Mouse (Mus musculus): ENCODE results near the gene Klhl5.
"Not testable (repeated sequence)": the region's sequence is repeated elsewhere in the genome, so short reads cannot be mapped to it uniquely, and the experiment has no call there.

Klhl5 gene

GRCm38 (mm10) chr5:65097457-65097856 is 9.9 kb upstream of the Klhl5 start:
- DNase-seq = no peak

- no peak for DNase-seq
These were observed 7.3 kb upstream of the Klhl5 start for GRCm38 (mm10) chr5:65100002-65100401.

GRCm38 (mm10) chr5:65101209-65101608 is 6.1 kb upstream of the Klhl5 start:
- DNase-seq = no peak

GRCm38 (mm10) chr5:65101621-65102020 is 5.7 kb upstream of the Klhl5 start:
- no peak for DNase-seq

GRCm38 (mm10) chr5:65102026-65102640 is 5.2 kb upstream of the Klhl5 start:
- DNase-seq = peak; percentile 30

GRCm38 (mm10) chr5:65102641-65103042 is 4.7 kb upstream of the Klhl5 start:
- DNase-seq = no peak

GRCm38 (mm10) chr5:65107773-65108432 is 564 bp downstream of the Klhl5 start:
- DNase-seq = peak; percentile 39

GRCm38 (mm10) chr5:65112225-65112624 is 4.9 kb downstream of the Klhl5 start:
- DNase-seq = not testable (repeated sequence)

- DNase-seq = no peak
These were observed 6.0 kb downstream of the Klhl5 start for GRCm38 (mm10) chr5:65113323-65113722.

GRCm38 (mm10) chr5:65116789-65117188 is 9.4 kb downstream of the Klhl5 start:
- no peak for DNase-seq

- DNase-seq = no peak
These were observed 12.2 kb downstream of the Klhl5 start for GRCm38 (mm10) chr5:65119495-65119894.

GRCm38 (mm10) chr5:65119918-65120317 is 12.6 kb downstream of the Klhl5 start:
- DNase-seq = no peak

- no peak for DNase-seq
These were observed 15.3 kb downstream of the Klhl5 start for GRCm38 (mm10) chr5:65122616-65123015.

GRCm38 (mm10) chr5:65126137-65126536 is 18.8 kb downstream of the Klhl5 start:
- DNase-seq = no peak

- DNase-seq = no peak
These were observed 21.1 kb downstream of the Klhl5 start for GRCm38 (mm10) chr5:65128481-65128880.

GRCm38 (mm10) chr5:65130528-65131210 is 23.3 kb downstream of the Klhl5 start:
- DNase-seq = no peak

- no peak for DNase-seq
These were observed 24.0 kb downstream of the Klhl5 start for GRCm38 (mm10) chr5:65131211-65131879.

- DNase-seq = no peak
These were observed 28.8 kb downstream of the Klhl5 start for GRCm38 (mm10) chr5:65136159-65136558.

- no peak for DNase-seq
These were observed 29.7 kb downstream of the Klhl5 start for GRCm38 (mm10) chr5:65137073-65137472.

GRCm38 (mm10) chr5:65141242-65141641 is 33.9 kb downstream of the Klhl5 start:
- no peak for DNase-seq

GRCm38 (mm10) chr5:65142247-65142646 is 34.9 kb downstream of the Klhl5 start:
- DNase-seq = no peak

- no peak for DNase-seq
These were observed 38.3 kb downstream of the Klhl5 start for GRCm38 (mm10) chr5:65145499-65146101.

GRCm38 (mm10) chr5:65146749-65147148 is 39.4 kb downstream of the Klhl5 start:
- no peak for DNase-seq
